Mouse (Mus musculus) MEL (cell line): ENCODE measurements around the gene Parp12. TPM values are rescaled to one million over a fixed set of nuclear protein-coding genes. Genes with fewer than 3 reads are reported as not detected.

Source experiments
- DNase-seq: peaks from one replicate; pipeline ENCODE4 v3.0.0; 2011; ENCODE audit warnings: low read depth, low spot score
- H3K27ac ChIP-seq: 2 replicates; pipeline ENCODE4 v1.5.1; 2012; ENCODE audit warnings: low read depth, mild to moderate bottlenecking, control low read depth, low read length, moderate library complexity; ENCODE audit not compliant: control insufficient read depth
- H3K27me3 ChIP-seq, 2 experiments: fragments of 150-350 bp in 1 of 2; sonication (generic) in 1 of 2; 2 replicates each; pipeline ENCODE4 v1.6.1; 2012; ENCODE audit warnings: low read length in 2 of 2, mild to moderate bottlenecking in 2 of 2, improper control_type of control experiment in 1 of 2, moderate library complexity in 1 of 2; ENCODE audit not compliant: insufficient read depth in 2 of 2, control insufficient read depth in 1 of 2
- H3K36me3 ChIP-seq, 2 experiments: 2 replicates each; pipeline ENCODE4 v1.6.1; 2012 to 2014; ENCODE audit warnings: low read length in 2 of 2, improper control_type of control experiment in 1 of 2, inconsistent platforms in 1 of 2, mild to moderate bottlenecking in 1 of 2; ENCODE audit not compliant: insufficient read depth in 2 of 2, control insufficient read depth in 1 of 2
- H3K4me1 ChIP-seq, 2 experiments: fragments of 150-350 bp in 1 of 2; sonication (generic) in 1 of 2; 2 replicates each; pipeline ENCODE4 v1.6.1; 2012; ENCODE audit warnings: low read length in 2 of 2, improper control_type of control experiment in 1 of 2, mild to moderate bottlenecking in 1 of 2; ENCODE audit not compliant: insufficient read depth in 2 of 2, control insufficient read depth in 1 of 2
- H3K4me3 ChIP-seq, 2 experiments: fragments of 150-350 bp in 1 of 2; sonication (generic) in 1 of 2; 2 replicates each; pipeline ENCODE4 v1.5.1; 2012; ENCODE audit warnings: low read depth in 2 of 2, low read length in 2 of 2, mild to moderate bottlenecking in 2 of 2, moderate library complexity in 2 of 2, control low read depth in 1 of 2, improper control_type of control experiment in 1 of 2; ENCODE audit not compliant: control insufficient read depth in 1 of 2, insufficient read depth in 1 of 2
- H3K79me2 ChIP-seq: 2 replicates; pipeline ENCODE4 v1.6.1; 2012; ENCODE audit warnings: mild to moderate bottlenecking, low read length, moderate library complexity; ENCODE audit not compliant: control insufficient read depth, poor library complexity, insufficient read depth
- H3K9ac ChIP-seq: 2 replicates; pipeline ENCODE4 v1.6.1; 2012; ENCODE audit warnings: low read depth, mild to moderate bottlenecking, control low read depth, low read length, moderate library complexity; ENCODE audit not compliant: control insufficient read depth, poor library complexity, severe bottlenecking
- H3K9me3 ChIP-seq: fragments of 150-350 bp; sonication (generic); replicated peaks from 2 replicates; pipeline ENCODE4 v1.6.1; 2012; ENCODE audit warnings: mild to moderate bottlenecking, low read length, improper control_type of control experiment, moderate library complexity; ENCODE audit not compliant: insufficient read depth
- CHD2 ChIP-seq: IDR thresholded peaks from 2 replicates; pipeline ENCODE4 v1.6.1; 2011; ENCODE audit warnings: low read length, improper control_type of control experiment
- CTCF ChIP-seq, 3 experiments: IDR thresholded peaks in 2 of 3; conservative IDR thresholded peaks in 1 of 3; 2 replicates each; pipeline ENCODE4 v1.5.1; 2011 to 2012; ENCODE audit warnings: low read length in 3 of 3, low read depth in 2 of 3, mild to moderate bottlenecking in 2 of 3, improper control_type of control experiment in 1 of 3, inconsistent platforms in 1 of 3, mixed read lengths in 1 of 3, moderate library complexity in 1 of 3; ENCODE audit not compliant: control insufficient read depth in 1 of 3, insufficient read depth in 1 of 3, poor library complexity in 1 of 3, severe bottlenecking in 1 of 3
- E2F4 ChIP-seq: IDR thresholded peaks from 2 replicates; pipeline ENCODE4 v1.6.1; 2011; ENCODE audit warnings: low read depth, low read length, improper control_type of control experiment, borderline replicate concordance
- EP300 ChIP-seq, 2 experiments: IDR thresholded peaks; 2 replicates each; pipeline ENCODE4 v1.6.1; 2011; ENCODE audit warnings: improper control_type of control experiment in 2 of 2, low read length in 2 of 2, low read depth in 1 of 2, mild to moderate bottlenecking in 1 of 2
- GABPA ChIP-seq: IDR thresholded peaks from 2 replicates; pipeline ENCODE4 v1.6.1; 2012; ENCODE audit warnings: low read depth, mild to moderate bottlenecking, inconsistent platforms, low read length, improper control_type of control experiment, moderate library complexity
- GATA1 ChIP-seq: IDR thresholded peaks from 2 replicates; pipeline ENCODE4 v1.6.1; 2011; ENCODE audit warnings: low read depth, low read length, improper control_type of control experiment
- KAT2A ChIP-seq: conservative IDR thresholded peaks from 2 replicates; pipeline ENCODE4 v1.6.1; 2012; ENCODE audit warnings: low read depth, low read length, improper control_type of control experiment, inconsistent platforms
- MAFK ChIP-seq: IDR thresholded peaks from 2 replicates; pipeline ENCODE4 v1.6.1; 2011; ENCODE audit warnings: low read depth, mild to moderate bottlenecking, low read length, improper control_type of control experiment, borderline replicate concordance
- MAX ChIP-seq: IDR thresholded peaks from 2 replicates; pipeline ENCODE4 v1.6.1; 2011; ENCODE audit warnings: low read length, improper control_type of control experiment
- MAZ ChIP-seq: IDR thresholded peaks from 2 replicates; pipeline ENCODE4 v1.6.1; 2012; ENCODE audit warnings: low read depth, mild to moderate bottlenecking, inconsistent platforms, low read length, improper control_type of control experiment
- MXI1 ChIP-seq: IDR thresholded peaks from 2 replicates; pipeline ENCODE4 v1.6.1; 2011; ENCODE audit warnings: mild to moderate bottlenecking, low read depth, low read length, improper control_type of control experiment
- MYB ChIP-seq: IDR thresholded peaks from 2 replicates; pipeline ENCODE4 v1.6.1; 2011; ENCODE audit warnings: mild to moderate bottlenecking, low read depth, low read length, improper control_type of control experiment
- POLR2A ChIP-seq, 2 experiments: IDR thresholded peaks; 2 replicates each; pipeline ENCODE4 v1.6.1; 2011 to 2012; ENCODE audit warnings: low read length in 2 of 2, mild to moderate bottlenecking in 2 of 2, control low read depth in 1 of 2, improper control_type of control experiment in 1 of 2, low read depth in 1 of 2, moderate library complexity in 1 of 2; ENCODE audit not compliant: control insufficient read depth in 1 of 2, insufficient read depth in 1 of 2, poor library complexity in 1 of 2
- POLR2AphosphoS2 ChIP-seq: IDR thresholded peaks from 2 replicates; pipeline ENCODE4 v1.6.1; 2011; ENCODE audit warnings: low read length, improper control_type of control experiment
- POLR2AphosphoS5 ChIP-seq: IDR thresholded peaks from 2 replicates; pipeline ENCODE4 v1.6.1; 2012; ENCODE audit warnings: low read depth, borderline replicate concordance, mild to moderate bottlenecking, inconsistent platforms, low read length, moderate library complexity, mixed read lengths
- RAD21 ChIP-seq: IDR thresholded peaks from 2 replicates; pipeline ENCODE4 v1.6.1; 2011; ENCODE audit warnings: mild to moderate bottlenecking, low read depth, low read length, improper control_type of control experiment
- RCOR1 ChIP-seq: IDR thresholded peaks from 2 replicates; pipeline ENCODE4 v1.6.1; 2012; ENCODE audit warnings: low read depth, mild to moderate bottlenecking, inconsistent platforms, low read length, improper control_type of control experiment
- SIN3A ChIP-seq: IDR thresholded peaks from 2 replicates; pipeline ENCODE4 v1.6.1; 2012; ENCODE audit warnings: low read length, improper control_type of control experiment, inconsistent platforms
- SMC3 ChIP-seq: IDR thresholded peaks from 2 replicates; pipeline ENCODE4 v1.6.1; 2011; ENCODE audit warnings: low read depth, low read length, improper control_type of control experiment
- TAL1 ChIP-seq: IDR thresholded peaks from 2 replicates; pipeline ENCODE4 v1.6.1; 2012; ENCODE audit warnings: mild to moderate bottlenecking, inconsistent platforms, low read length, moderate library complexity, mixed read lengths
- TBP ChIP-seq: IDR thresholded peaks from 2 replicates; pipeline ENCODE4 v1.8.0; 2011; ENCODE audit warnings: low read depth, low read length, improper control_type of control experiment
- TCF12 ChIP-seq: IDR thresholded peaks from 2 replicates; pipeline ENCODE4 v1.6.1; 2014; ENCODE audit warnings: low read depth, mild to moderate bottlenecking, inconsistent platforms, low read length, improper control_type of control experiment, moderate library complexity
- UBTF ChIP-seq: IDR thresholded peaks from 2 replicates; pipeline ENCODE4 v1.6.1; 2012; ENCODE audit warnings: low read depth, mild to moderate bottlenecking, inconsistent platforms, low read length, improper control_type of control experiment, moderate library complexity, borderline replicate concordance; ENCODE audit not compliant: insufficient read depth
- USF1 ChIP-seq: IDR thresholded peaks from 2 replicates; pipeline ENCODE4 v1.6.1; 2014; ENCODE audit warnings: low read depth, mild to moderate bottlenecking, inconsistent platforms, low read length, improper control_type of control experiment, moderate library complexity
- USF2 ChIP-seq, 2 experiments: IDR thresholded peaks; 2 replicates each; pipeline ENCODE4 v1.6.1; 2011 to 2012; ENCODE audit warnings: improper control_type of control experiment in 2 of 2, low read length in 2 of 2, borderline replicate concordance in 1 of 2, inconsistent platforms in 1 of 2, low read depth in 1 of 2, mild to moderate bottlenecking in 1 of 2; ENCODE audit not compliant: insufficient read depth in 1 of 2
- ZKSCAN1 ChIP-seq: IDR thresholded peaks from 2 replicates; pipeline ENCODE4 v1.6.1; 2012; ENCODE audit warnings: low read depth, mild to moderate bottlenecking, inconsistent platforms, low read length, improper control_type of control experiment, moderate library complexity
- ZNF384 ChIP-seq: IDR thresholded peaks from 2 replicates; pipeline ENCODE4 v1.6.1; 2012; ENCODE audit warnings: low read depth, mild to moderate bottlenecking, inconsistent platforms, low read length, improper control_type of control experiment
- polyA plus RNA-seq, 2 experiments: library from polyadenylated mRNA; stranded (reverse) in 1 of 2; unstranded in 1 of 2; fragments of >175 nt in 1 of 2; fragments of >200 nt in 1 of 2; gene quantifications; 2 replicates each; pipeline versions ENCODE4 v1.2.1 to v1.2.4; 2012; ENCODE audit warnings: low replicate concordance in 2 of 2, low read depth in 1 of 2; ENCODE audit not compliant: insufficient read length in 2 of 2, insufficient read depth in 1 of 2, missing spikeins in 1 of 2
- total RNA-seq: library from RNA; depleted of rRNA; stranded (reverse); fragments of 300-350 nt; gene quantifications from 2 replicates; pipeline ENCODE4 v1.2.3, GENCODE M21; 2012

Gene Parp12
- total and polyA plus RNA-seq, 3 experiments, result 5.2 to 8.6 TPM; not detected in 1

- Histone ChIP-seq H3K9ac (no peak overlapping the region), H3K4me3 (no peak overlapping the region), H3K27me3 (no peaks in the 10 kb centered on the region), H3K36me3 (peaks cover 3 to 10% of the 10 kb centered on the region in 2 experiments; a peak in 2 of 4 replicates), H3K9me3 (no peaks in the 10 kb centered on the region), H3K4me1 (peaks cover 3 to 7% of the 10 kb centered on the region in 2 experiments), H3K79me2 (no peaks in the 10 kb centered on the region), H3K27ac (no peak overlapping the region)
- TF ChIP-seq EP300 (IDR thresholded peaks at IDR 0.05; ENCODE audit: low read depth in 1 of 2, low read length in 2 of 2) (peak in 1 of 2 experiments; percentile 29; a peak in 1 of 4 replicates), GABPA (no peak), USF1 (no peak; the same call in 1 of the 2 replicates), ZNF384 (no peak), TCF12 (peak; percentile 44; the same call in 1 of the 2 replicates), KAT2A (no peak), ZKSCAN1 (no peak)
- peak; percentile 19 for DNase-seq
These were observed 43.8 kb upstream of the Parp12 start for GRCm38 (mm10) chr6:39161975-39162374.

GRCm38 (mm10) chr6:39146041-39146440, 27.9 kb upstream of the Parp12 start:
- Histone ChIP-seq H3K4me1 (no peaks in the 10 kb centered on the region), H3K79me2 (no peaks in the 10 kb centered on the region), H3K27ac (no peak overlapping the region), H3K9me3 (no peaks in the 10 kb centered on the region), H3K36me3 (peaks cover 1 to 6% of the 10 kb centered on the region in 2 experiments; a peak in 3 of 4 replicates), H3K9ac (no peak overlapping the region), H3K4me3 (no peak overlapping the region), H3K27me3 (no peaks in the 10 kb centered on the region)
- no peak for DNase-seq
- peak; percentile 30 for TF ChIP-seq RAD21
- no peak for TF ChIP-seq TAL1
- no peak for TF ChIP-seq MXI1
- no peak for TF ChIP-seq MAFK
- no peak for TF ChIP-seq TBP
- TF ChIP-seq CTCF (IDR thresholded peaks at IDR 0.05 in 2 of 3, conservative IDR thresholded peaks at IDR 0.05 in 1 of 3; ENCODE audit: control insufficient read depth in 1 of 3, insufficient read depth in 1 of 3, low read depth in 2 of 3, low read length in 3 of 3, poor library complexity in 1 of 3, severe bottlenecking in 1 of 3), result peak in 1 of 3 experiments; percentile 35; a peak in 2 of 6 replicates
- no peak for TF ChIP-seq POLR2AphosphoS2
- peak; percentile 14; the same call in 1 of the 2 replicates for TF ChIP-seq SMC3

GRCm38 (mm10) chr6:39132556-39132955, 14.4 kb upstream of the Parp12 start:
- Histone ChIP-seq H3K27me3 (no peaks in the 10 kb centered on the region), H3K4me3 (no peak overlapping the region), H3K9me3 (no peaks in the 10 kb centered on the region), H3K27ac (no peak overlapping the region)
- TF ChIP-seq GATA1 (no peak), MAZ (no peak), ZKSCAN1 (no peak), CHD2 (no peak), USF2 (IDR thresholded peaks at IDR 0.05; ENCODE audit: borderline replicate concordance in 1 of 2, insufficient read depth in 1 of 2, low read depth in 1 of 2, low read length in 2 of 2) (no peak), RAD21 (no peak), UBTF (no peak), MYB (no peak), SIN3A (no peak), E2F4 (no peak), POLR2AphosphoS5 (no peak), KAT2A (no peak), ZNF384 (no peak), TAL1 (no peak), TBP (no peak), POLR2A (IDR thresholded peaks at IDR 0.05; ENCODE audit: control insufficient read depth in 1 of 2, insufficient read depth in 1 of 2, low read depth in 1 of 2, low read length in 2 of 2, poor library complexity in 1 of 2) (no peak), RCOR1 (no peak), MAX (no peak)
- TF ChIP-seq, all 39 proteins: peak for 0
- no peaks in the 10 kb centered on the region for H3K79me2 ChIP-seq
- H3K9ac ChIP-seq, result no peak overlapping the region
- no peak for DNase-seq
- H3K36me3 ChIP-seq, result no peaks in the 10 kb centered on the region
- H3K4me1 ChIP-seq, result no peaks in the 10 kb centered on the region
